Mouse (Mus musculus) brain, embryonic 14.5 days (tissue): ENCODE results near the gene Grhl3.

Source experiments
- CTCF ChIP-seq: fragments of 200-500 bp; IDR thresholded peaks from 2 replicates; pipeline ENCODE4 v1.5.1; 2012; ENCODE audit warnings: inconsistent platforms, mild to moderate bottlenecking, moderate library complexity, borderline replicate concordance; ENCODE audit not compliant: insufficient read depth, insufficient read length; ENCODE audit errors: extremely low read depth
- POLR2A ChIP-seq: fragments of 200-500 bp; IDR thresholded peaks from 2 replicates; pipeline ENCODE4 v1.6.1; 2012; ENCODE audit warnings: mild to moderate bottlenecking, inconsistent platforms, borderline replicate concordance; ENCODE audit not compliant: poor library complexity, insufficient read depth, insufficient read length, severe bottlenecking; ENCODE audit errors: extremely low read depth

- TF ChIP-seq POLR2A: no peak
- no peak for TF ChIP-seq CTCF
Observed at GRCm38 (mm10) chr4:135567042-135567441, 6.4 kb downstream of the Grhl3 start.
